Mouse (Mus musculus): ENCODE data around the gene Vasn. TPM values are rescaled to one million over a fixed set of nuclear protein-coding genes. Genes with fewer than 3 reads are reported as not detected.
A peak's percentile ranks its signal among the peaks of the same experiment; 100 is the strongest.

Vasn gene
- polyA plus RNA-seq, 1 experiment from 2014 or later: 2.1 TPM

GRCm38 (mm10) chr16:4651081-4651480, 11.3 kb downstream of the Vasn start:
- no peak overlapping the region for H3K27ac ChIP-seq (ENCODE audit: low read depth, low read length)
- DNase-seq (ENCODE audit: low spot score) (no peak), ATAC-seq (no peak)
- no peaks in the 10 kb centered on the region for H3K4me1 ChIP-seq (ENCODE audit: control insufficient read depth, insufficient read depth, low read length)
- no peak overlapping the region for H3K4me3 ChIP-seq (ENCODE audit: low read depth, low read length)
- 88% methylated on average over 1 of the region's 1 CpGs for WGBS
- peaks cover 22% of the 10 kb centered on the region for H3K36me3 ChIP-seq (ENCODE audit: control insufficient read depth, insufficient read depth, low read length)
- H3K9me3 ChIP-seq (replicated peaks; ENCODE audit: control insufficient read depth, low read length): no peaks in the 10 kb centered on the region
- H3K9ac ChIP-seq (ENCODE audit: low read length): no peak overlapping the region
- H3K4me2 ChIP-seq (ENCODE audit: low read length): no peak overlapping the region
- no peaks in the 10 kb centered on the region for H3K27me3 ChIP-seq (replicated peaks; ENCODE audit: control insufficient read depth, insufficient read depth, low read length)

DNA sequence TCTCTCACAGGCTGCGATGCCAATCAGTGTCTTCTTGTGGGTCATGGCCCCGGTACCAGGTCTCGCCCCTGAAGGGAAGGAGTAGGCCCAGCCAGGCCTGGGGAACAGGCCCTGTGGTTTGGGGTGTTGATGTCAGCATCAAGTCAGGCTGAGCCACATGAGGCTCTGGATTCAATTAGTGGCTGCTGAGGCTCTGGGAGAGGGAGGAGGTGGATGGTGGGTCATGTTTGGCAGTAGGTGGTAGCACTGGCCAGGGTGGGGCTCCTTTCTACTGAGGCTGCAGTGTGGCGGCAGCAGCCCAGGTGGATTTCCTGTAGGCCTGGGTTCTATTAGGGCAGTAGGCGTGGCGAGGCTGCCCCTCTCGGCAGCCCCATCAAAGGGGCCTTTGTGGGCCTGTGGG, 11.9 kb downstream of the Vasn start:
- 64% methylated on average over 7 of the region's 7 CpGs for WGBS
- no peaks in the 10 kb centered on the region for H3K9me3 ChIP-seq (replicated peaks; ENCODE audit: control insufficient read depth, low read length)
- no peak overlapping the region for H3K27ac ChIP-seq (ENCODE audit: low read depth, low read length)
- H3K4me1 ChIP-seq (ENCODE audit: control insufficient read depth, insufficient read depth, low read length): no peaks in the 10 kb centered on the region
- H3K4me3 ChIP-seq (ENCODE audit: low read depth, low read length): no peak overlapping the region
- H3K27me3 ChIP-seq (replicated peaks; ENCODE audit: control insufficient read depth, insufficient read depth, low read length): no peaks in the 10 kb centered on the region
- no peak overlapping the region for H3K9ac ChIP-seq (ENCODE audit: low read length)
- no peak overlapping the region for H3K4me2 ChIP-seq (ENCODE audit: low read length)
- peaks cover 22% of the 10 kb centered on the region for H3K36me3 ChIP-seq (ENCODE audit: control insufficient read depth, insufficient read depth, low read length)
- no peak for ATAC-seq
- DNase-seq (ENCODE audit: low spot score): no peak

DNA sequence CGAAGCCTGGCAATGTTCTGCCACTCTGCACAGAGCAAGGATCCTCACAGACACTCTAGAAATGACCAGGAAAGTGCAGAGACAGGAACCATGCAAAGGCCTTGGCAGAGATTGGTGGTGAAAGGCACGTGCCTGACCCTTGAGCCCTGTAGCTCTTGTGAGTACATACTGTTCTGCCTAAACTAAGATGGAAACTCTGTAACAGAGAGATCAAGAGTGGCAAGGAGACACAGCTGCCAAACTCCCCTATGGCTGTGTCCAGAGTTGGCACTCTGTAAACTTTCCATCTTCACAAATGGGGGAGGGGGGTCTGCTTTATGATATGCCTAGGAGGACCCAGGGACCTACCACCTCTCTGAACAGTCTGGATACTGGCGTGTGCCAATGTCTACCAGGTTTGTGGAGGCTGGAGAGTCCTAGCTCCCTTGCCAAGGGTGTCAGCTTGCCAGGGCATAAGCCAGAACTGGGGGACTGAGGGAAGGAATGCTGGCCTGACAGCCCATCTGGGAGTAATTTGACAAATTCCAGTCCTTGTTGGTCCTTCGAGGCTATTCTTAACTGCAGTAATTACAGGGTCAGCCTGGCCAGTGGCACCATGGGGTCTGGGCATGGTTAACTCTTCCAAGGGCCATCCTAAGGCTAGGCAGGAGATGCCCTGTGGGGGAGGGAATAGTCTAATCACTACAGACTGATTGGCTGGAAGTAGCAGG, 13.1 kb downstream of the Vasn start:
- Histone ChIP-seq H3K36me3 (ENCODE audit: control insufficient read depth, insufficient read depth, low read length) (peaks cover 22% of the 10 kb centered on the region), H3K27ac (ENCODE audit: low read depth, low read length) (no peak overlapping the region), H3K4me3 (ENCODE audit: low read depth, low read length) (no peak overlapping the region), H3K9ac (ENCODE audit: low read length) (no peak overlapping the region), H3K4me1 (ENCODE audit: control insufficient read depth, insufficient read depth, low read length) (no peaks in the 10 kb centered on the region), H3K9me3 (replicated peaks; ENCODE audit: control insufficient read depth, low read length) (no peaks in the 10 kb centered on the region), H3K4me2 (ENCODE audit: low read length) (no peak overlapping the region), H3K27me3 (replicated peaks; ENCODE audit: control insufficient read depth, insufficient read depth, low read length) (no peaks in the 10 kb centered on the region)
- DNase-seq (ENCODE audit: low spot score) (no peak), ATAC-seq (no peak)
- WGBS: 84% methylated on average over 4 of the region's 4 CpGs

DNA sequence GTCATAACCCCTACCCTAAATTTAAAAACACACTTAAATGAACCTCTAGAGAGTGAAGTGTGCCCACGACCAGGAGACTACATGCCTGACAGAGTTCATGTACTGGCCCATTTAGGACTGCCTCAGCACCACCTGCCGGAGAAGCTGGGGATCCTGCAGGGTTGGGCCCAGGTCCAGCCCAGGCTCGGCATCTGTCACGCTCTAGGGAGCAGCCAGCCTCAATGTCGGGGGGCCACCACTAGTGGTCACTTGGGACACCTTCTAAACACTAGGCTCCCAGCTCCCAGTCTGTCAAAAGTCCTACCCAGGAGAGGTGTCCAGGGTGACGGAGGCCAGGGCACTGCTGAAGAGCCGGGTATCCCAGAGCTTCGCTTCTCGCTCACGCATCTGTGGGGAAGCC, 15.0 kb downstream of the Vasn start:
- H3K9ac ChIP-seq (ENCODE audit: low read length): no peak overlapping the region
- peaks cover 9% of the 10 kb centered on the region for H3K4me1 ChIP-seq (ENCODE audit: control insufficient read depth, insufficient read depth, low read length)
- H3K27ac ChIP-seq (ENCODE audit: low read depth, low read length): no peak overlapping the region
- H3K4me2 ChIP-seq (ENCODE audit: low read length): no peak overlapping the region
- DNase-seq (ENCODE audit: low spot score): no peak
- H3K9me3 ChIP-seq (replicated peaks; ENCODE audit: control insufficient read depth, low read length): no peaks in the 10 kb centered on the region
- WGBS: 92% methylated on average over 10 of the region's 10 CpGs
- ATAC-seq: no peak
- H3K36me3 ChIP-seq (ENCODE audit: control insufficient read depth, insufficient read depth, low read length): peaks cover 16% of the 10 kb centered on the region
- H3K4me3 ChIP-seq (ENCODE audit: low read depth, low read length): no peak overlapping the region
- no peaks in the 10 kb centered on the region for H3K27me3 ChIP-seq (replicated peaks; ENCODE audit: control insufficient read depth, insufficient read depth, low read length)

- Histone ChIP-seq H3K4me2 (ENCODE audit: low read length) (no peak overlapping the region), H3K36me3 (ENCODE audit: control insufficient read depth, insufficient read depth, low read length) (peaks cover 16% of the 10 kb centered on the region), H3K4me3 (ENCODE audit: low read depth, low read length) (no peak overlapping the region), H3K4me1 (ENCODE audit: control insufficient read depth, insufficient read depth, low read length) (peaks cover 9% of the 10 kb centered on the region), H3K27me3 (replicated peaks; ENCODE audit: control insufficient read depth, insufficient read depth, low read length) (no peaks in the 10 kb centered on the region), H3K9me3 (replicated peaks; ENCODE audit: control insufficient read depth, low read length) (no peaks in the 10 kb centered on the region), H3K9ac (ENCODE audit: low read length) (no peak overlapping the region; the same call in 1 of the 2 replicates), H3K27ac (ENCODE audit: low read depth, low read length) (no peak overlapping the region; the same call in 1 of the 2 replicates)
- DNase-seq (ENCODE audit: low spot score) (no peak), ATAC-seq (no peak)
- WGBS: 77% methylated on average over 4 of the region's 4 CpGs
Observed at GRCm38 (mm10) chr16:4655251-4655734, 15.6 kb downstream of the Vasn start.

DNA sequence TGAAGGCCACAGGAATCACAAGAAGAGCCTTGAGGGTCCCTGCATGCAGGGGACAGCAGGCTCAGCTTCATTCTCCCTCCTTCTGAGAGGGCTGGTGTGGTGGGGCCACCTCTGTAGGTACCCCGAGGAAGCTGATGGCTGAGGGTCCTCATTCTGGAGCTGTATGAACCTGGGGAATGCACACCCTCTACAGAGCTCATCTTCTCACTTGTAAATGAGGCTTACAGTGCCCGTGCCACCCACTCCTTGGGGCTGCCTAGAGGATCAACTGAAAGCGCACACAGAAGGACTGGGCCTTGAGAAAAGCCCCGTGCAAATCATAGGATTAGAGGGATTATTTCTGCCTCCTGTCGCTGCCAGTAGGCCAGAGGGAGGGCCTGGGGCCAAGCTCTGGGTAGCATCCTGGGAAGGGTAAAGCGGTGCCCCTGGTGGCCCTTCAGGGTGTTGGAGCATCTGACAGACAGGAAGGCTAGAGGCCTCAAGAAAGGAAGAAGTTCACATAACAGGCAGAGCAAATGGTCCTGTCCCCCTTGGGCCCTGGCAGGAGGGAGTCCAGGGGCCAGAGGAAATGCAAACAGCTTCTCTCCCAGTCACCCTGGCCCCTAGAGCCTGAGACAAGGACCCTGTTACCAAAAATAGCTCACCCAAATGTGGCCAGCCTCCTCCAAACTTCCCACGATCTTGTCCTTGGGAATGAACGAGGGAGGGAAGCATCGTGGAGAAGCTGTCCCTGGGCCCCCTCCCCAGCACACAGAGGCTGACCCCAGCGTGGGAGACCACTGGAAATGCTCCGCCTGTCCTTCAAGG, 16.2 kb downstream of the Vasn start:
- DNase-seq (ENCODE audit: low spot score) (no peak), ATAC-seq (no peak)
- Histone ChIP-seq H3K4me1 (ENCODE audit: control insufficient read depth, insufficient read depth, low read length) (peaks cover 9% of the 10 kb centered on the region), H3K27ac (ENCODE audit: low read depth, low read length) (no peak overlapping the region; the same call in 1 of the 2 replicates), H3K9me3 (replicated peaks; ENCODE audit: control insufficient read depth, low read length) (no peaks in the 10 kb centered on the region), H3K4me3 (ENCODE audit: low read depth, low read length) (no peak overlapping the region), H3K27me3 (replicated peaks; ENCODE audit: control insufficient read depth, insufficient read depth, low read length) (no peaks in the 10 kb centered on the region), H3K9ac (ENCODE audit: low read length) (no peak overlapping the region; the same call in 1 of the 2 replicates), H3K36me3 (ENCODE audit: control insufficient read depth, insufficient read depth, low read length) (peaks cover 13% of the 10 kb centered on the region), H3K4me2 (ENCODE audit: low read length) (no peak overlapping the region)
- WGBS: 28% methylated on average over 11 of the region's 11 CpGs

DNA sequence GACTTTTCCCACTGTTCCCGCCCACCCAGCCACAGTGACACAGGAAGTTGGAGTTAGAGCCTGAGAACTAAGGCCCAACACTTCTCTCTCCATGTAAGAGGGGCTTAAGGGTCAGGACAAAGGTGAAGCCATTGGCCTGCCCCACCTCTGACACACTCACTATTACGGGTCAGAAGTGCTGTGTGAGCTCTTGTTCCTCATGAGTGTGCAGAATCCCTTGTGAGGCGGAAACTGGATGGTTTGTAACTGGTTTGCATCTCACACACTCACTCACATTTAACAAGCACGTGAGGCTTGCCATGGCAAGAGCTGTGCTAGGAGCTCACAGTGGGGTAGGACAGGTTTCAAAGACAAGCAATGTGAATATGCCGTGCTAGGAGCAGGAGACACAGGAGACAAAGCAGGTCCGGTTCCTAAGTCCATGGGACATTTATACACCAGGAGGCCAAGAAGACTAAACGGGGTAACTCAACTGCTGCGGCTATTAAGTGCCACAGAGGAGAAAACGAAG, 16.9 kb downstream of the Vasn start:
- ATAC-seq: no peak
- Histone ChIP-seq H3K4me1 (ENCODE audit: control insufficient read depth, insufficient read depth, low read length) (peaks cover 9% of the 10 kb centered on the region), H3K36me3 (ENCODE audit: control insufficient read depth, insufficient read depth, low read length) (peaks cover 11% of the 10 kb centered on the region), H3K4me2 (ENCODE audit: low read length) (no peak overlapping the region), H3K27ac (ENCODE audit: low read depth, low read length) (no peak overlapping the region), H3K27me3 (replicated peaks; ENCODE audit: control insufficient read depth, insufficient read depth, low read length) (no peaks in the 10 kb centered on the region), H3K9me3 (replicated peaks; ENCODE audit: control insufficient read depth, low read length) (no peaks in the 10 kb centered on the region), H3K9ac (ENCODE audit: low read length) (no peak overlapping the region), H3K4me3 (ENCODE audit: low read depth, low read length) (no peak overlapping the region)
- no peak for DNase-seq (ENCODE audit: low spot score)
- 64% methylated on average over 9 of the region's 9 CpGs for WGBS

- H3K4me2 ChIP-seq (ENCODE audit: low read length): 0 out of 2 replicates have a peak overlapping the region, but pooled peaks have one; percentile 20
- DNase-seq (ENCODE audit: low spot score) (peak; percentile 71), ATAC-seq (peak; percentile 78)
- no peaks in the 10 kb centered on the region for H3K9me3 ChIP-seq (replicated peaks; ENCODE audit: control insufficient read depth, low read length)
- H3K36me3 ChIP-seq (ENCODE audit: control insufficient read depth, insufficient read depth, low read length): peaks cover 7% of the 10 kb centered on the region
- peak overlapping the region; percentile 29 for H3K9ac ChIP-seq (ENCODE audit: low read length)
- peaks cover 9% of the 10 kb centered on the region for H3K4me1 ChIP-seq (ENCODE audit: control insufficient read depth, insufficient read depth, low read length)
- 5% methylated on average over 11 of the region's 11 CpGs for WGBS
- H3K27ac ChIP-seq (ENCODE audit: low read depth, low read length): peak overlapping the region; percentile 24; the same call in 1 of the 2 replicates
- H3K27me3 ChIP-seq (replicated peaks; ENCODE audit: control insufficient read depth, insufficient read depth, low read length): no peaks in the 10 kb centered on the region
- H3K4me3 ChIP-seq (ENCODE audit: low read depth, low read length): no peak overlapping the region
Observed at GRCm38 (mm10) chr16:4658781-4659245, 19.1 kb downstream of the Vasn start.

All from forebrain, embryonic 14.5 days (tissue).